Mouse (Mus musculus): ENCODE results near the gene Atxn1. TPM values are rescaled to one million over a fixed set of nuclear protein-coding genes. Genes with fewer than 3 reads are reported as not detected.

Atxn1 gene
- 2.4 and 3.5 TPM in 2 replicates for polyA plus RNA-seq (2012; rRNA removed)

GRCm38 (mm10) chr13:45964853-45965593, at the start of gene Atxn1:
TSS of gene Atxn1 (minus strand) at chr13:45965008.

GRCm38 (mm10) chr13:45507274-45508229, 457.3 kb downstream of the Atxn1 start, which contains the start of gene Gmpr:
TSS of gene Gmpr (plus strand) at chr13:45507444.

